Mouse (Mus musculus) hindbrain, embryonic 14.5 days (tissue): Measurements from ENCODE around the gene Slc30a9. TPM values are rescaled to one million over a fixed set of nuclear protein-coding genes. Genes with fewer than 3 reads are reported as not detected.

Experiments
- ATAC-seq: fragments of 200-750 bp; cut with Nextera tagmentation; 2 replicates; pipeline ENCODE4 v1.8.0; 2017; ENCODE audit warnings: moderate number of reproducible peaks, mild to moderate bottlenecking, moderate TSS enrichment, moderate library complexity; ENCODE audit not compliant: low FRiP score
- DNase-seq: peaks from one replicate; pipeline ENCODE4 v3.0.0-alpha.2; 2015; ENCODE audit warnings: low spot score
- H3K27ac ChIP-seq: fragments of 300-500 bp; sonication (generic); 2 replicates; pipeline ENCODE4 v1.5.1; 2014; ENCODE audit warnings: mild to moderate bottlenecking, moderate library complexity
- H3K27me3 ChIP-seq: fragments of 300-500 bp; sonication (generic); 2 replicates; pipeline ENCODE4 v1.6.1; 2014; ENCODE audit warnings: mild to moderate bottlenecking, low read length, mixed read lengths; ENCODE audit not compliant: control insufficient read depth, insufficient read depth
- H3K36me3 ChIP-seq: fragments of 300-500 bp; sonication (generic); replicated peaks from 2 replicates; pipeline ENCODE4 v1.6.1; 2014; ENCODE audit not compliant: control insufficient read depth, insufficient read depth
- H3K4me1 ChIP-seq: fragments of 300-500 bp; sonication (generic); replicated peaks from 2 replicates; pipeline ENCODE4 v1.6.1; 2014; ENCODE audit warnings: antibody characterized with exemption, low read length, mixed read lengths; ENCODE audit not compliant: control insufficient read depth, insufficient read depth
- H3K4me2 ChIP-seq: fragments of 300-500 bp; sonication (generic); replicated peaks from 2 replicates; pipeline ENCODE4 v1.6.1; 2014; ENCODE audit warnings: mild to moderate bottlenecking, moderate library complexity
- H3K4me3 ChIP-seq: fragments of 300-500 bp; sonication (generic); replicated peaks from 2 replicates; pipeline ENCODE4 v1.5.1; 2014; ENCODE audit warnings: mild to moderate bottlenecking, low read length
- H3K9ac ChIP-seq: fragments of 300-500 bp; sonication (generic); 2 replicates; pipeline ENCODE4 v1.6.1; 2014
- H3K9me3 ChIP-seq: fragments of 300-500 bp; sonication (generic); 2 replicates; pipeline ENCODE4 v1.6.1; 2016; ENCODE audit warnings: low read length; ENCODE audit not compliant: control insufficient read depth
- WGBS: fragments of 180-500 bp; shearing (Covaris S2); extraction: QIAGEN DNeasy Blood & Tissue Kit; methylation state at CpG from one replicate; pipeline ENCODE4 v1.1.7; 2014; 5-methylcytosine and 5-hydroxymethylcytosine counted together
- polyA plus RNA-seq: library from polyadenylated mRNA; unstranded; fragments of >200 nt; fragmentation: Nextera tagmentation; extraction: Ambion mirVana; gene quantifications from 2 replicates; pipeline ENCODE4 v1.2.1, GENCODE M21; 2014

Slc30a9 gene
- polyA plus RNA-seq, 1 experiment from 2014 or later, result 183 TPM

DNA sequence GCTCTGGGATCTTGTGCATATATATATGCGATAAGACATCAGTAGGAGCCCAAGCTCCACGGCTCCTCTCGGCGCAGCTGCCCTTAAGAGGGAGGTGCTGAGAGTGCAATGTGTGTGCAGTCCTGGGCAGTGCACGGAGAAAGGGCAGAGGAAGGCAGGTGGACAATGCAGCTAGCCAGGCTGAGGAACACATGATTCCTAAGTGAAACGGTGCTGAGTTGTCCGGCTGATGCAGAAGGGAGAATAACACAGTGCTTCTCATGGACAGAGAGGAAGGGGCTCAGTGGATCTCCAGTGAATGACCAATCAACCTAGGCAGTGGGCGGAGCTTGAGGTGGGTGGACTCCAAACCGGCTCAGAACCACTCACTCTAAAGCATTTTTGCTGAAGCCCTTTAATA lies 94.9 kb downstream of the Slc30a9 start:
- Histone ChIP-seq H3K9me3 (no peaks in the 10 kb centered on the region), H3K27ac (no peak overlapping the region), H3K27me3 (no peaks in the 10 kb centered on the region), H3K9ac (no peak overlapping the region), H3K36me3 (peaks cover 40% of the 10 kb centered on the region), H3K4me2 (no peak overlapping the region), H3K4me1 (no peaks in the 10 kb centered on the region), H3K4me3 (no peak overlapping the region)
- DNase-seq (no peak), ATAC-seq (no peak)
- 76% methylated on average over 9 of the region's 9 CpGs for WGBS

DNA sequence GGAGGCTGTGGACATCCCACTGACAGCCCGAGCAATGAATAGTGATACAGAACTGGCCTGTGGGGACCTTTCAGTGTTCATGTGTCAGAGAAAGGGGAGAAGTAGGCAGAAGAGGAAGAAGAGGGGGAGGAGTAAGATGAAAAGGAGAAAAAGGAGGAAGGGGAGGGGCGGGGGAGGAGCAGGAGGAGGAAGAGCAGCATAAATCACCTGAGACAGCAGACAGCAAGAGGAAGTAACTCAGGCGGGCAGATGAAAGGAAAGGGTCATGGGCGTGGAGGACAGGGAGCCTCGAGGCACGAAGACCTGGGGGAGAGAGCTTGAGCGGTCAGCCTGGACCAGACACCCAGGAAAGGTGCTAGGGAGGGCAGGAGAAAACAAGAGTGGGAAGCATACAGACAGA lies 97.6 kb downstream of the Slc30a9 start:
- H3K9me3 ChIP-seq, result no peaks in the 10 kb centered on the region
- H3K27me3 ChIP-seq, result no peaks in the 10 kb centered on the region
- DNase-seq, result no peak
- H3K36me3 ChIP-seq, result peaks cover 16% of the 10 kb centered on the region
- no peak overlapping the region for H3K4me3 ChIP-seq
- H3K4me2 ChIP-seq, result no peak overlapping the region
- no peaks in the 10 kb centered on the region for H3K4me1 ChIP-seq
- ATAC-seq, result no peak
- 69% methylated on average over 7 of the region's 7 CpGs for WGBS
- H3K27ac ChIP-seq, result no peak overlapping the region
- H3K9ac ChIP-seq, result no peak overlapping the region

GRCm38 (mm10) chr5:67404919-67405318 lies 98.2 kb downstream of the Slc30a9 start:
- 85% methylated on average over 9 of the region's 9 CpGs for WGBS
- Histone ChIP-seq H3K4me3 (no peak overlapping the region), H3K27ac (no peak overlapping the region), H3K4me2 (no peak overlapping the region), H3K27me3 (no peaks in the 10 kb centered on the region), H3K9me3 (no peaks in the 10 kb centered on the region), H3K4me1 (no peaks in the 10 kb centered on the region), H3K9ac (no peak overlapping the region), H3K36me3 (peaks cover 16% of the 10 kb centered on the region)
- ATAC-seq, result no peak
- no peak for DNase-seq

Other genes starting within 250 kb of the Slc30a9 start
- gene Phox2b, start 207.7 kb upstream of the Slc30a9 start, polyA plus RNA-seq, result 24.3 and 27.3 TPM in 2 replicates
- 72.6 and 80.7 TPM in 2 replicates for gene Tmem33, start 46.4 kb upstream of the Slc30a9 start, polyA plus RNA-seq
- 15.1 and 15.9 TPM in 2 replicates for gene Bend4, start 121.4 kb downstream of the Slc30a9 start, polyA plus RNA-seq